Mouse (Mus musculus) forebrain, postnatal 0 days (tissue): Measurements from ENCODE around the gene 1600002K03Rik. TPM values are rescaled to one million over a fixed set of nuclear protein-coding genes. Genes with fewer than 3 reads are reported as not detected.

Experiments used
- ATAC-seq: fragments of 200-750 bp; cut with Nextera tagmentation; 2 replicates; pipeline ENCODE4 v1.8.0; 2017; ENCODE audit warnings: mild to moderate bottlenecking, moderate library complexity
- DNase-seq: peaks from one replicate; pipeline ENCODE4 v3.0.0-alpha.2; 2015
- H3K27ac ChIP-seq: fragments of 300-500 bp; sonication (generic); 2 replicates; pipeline ENCODE4 v1.5.1; 2014; ENCODE audit warnings: low read depth, mild to moderate bottlenecking, antibody characterized with exemption, low read length, moderate library complexity, mixed read lengths
- H3K27me3 ChIP-seq: fragments of 300-500 bp; sonication (generic); 2 replicates; pipeline ENCODE4 v1.6.1; 2014; ENCODE audit warnings: mild to moderate bottlenecking, low read length, mixed read lengths; ENCODE audit not compliant: insufficient read depth
- H3K36me3 ChIP-seq: fragments of 300-500 bp; sonication (generic); 2 replicates; pipeline ENCODE4 v1.6.1; 2014; ENCODE audit warnings: mild to moderate bottlenecking, moderate library complexity; ENCODE audit not compliant: insufficient read depth
- H3K4me1 ChIP-seq: fragments of 300-500 bp; sonication (generic); 2 replicates; pipeline ENCODE4 v1.6.1; 2014; ENCODE audit warnings: antibody characterized with exemption; ENCODE audit not compliant: insufficient read depth
- H3K4me2 ChIP-seq: fragments of 300-500 bp; sonication (generic); 2 replicates; pipeline ENCODE4 v1.6.1; 2014; ENCODE audit warnings: low read depth, mild to moderate bottlenecking, moderate library complexity
- H3K4me3 ChIP-seq: fragments of 300-500 bp; sonication (generic); 2 replicates; pipeline ENCODE4 v1.5.1; 2014; ENCODE audit warnings: low read depth, low read length, mixed read lengths
- H3K9ac ChIP-seq: fragments of 300-500 bp; sonication (generic); 2 replicates; pipeline ENCODE4 v1.6.1; 2014; ENCODE audit warnings: mild to moderate bottlenecking
- H3K9me3 ChIP-seq: fragments of 300-500 bp; sonication (generic); 2 replicates; pipeline ENCODE4 v1.6.1; 2016; ENCODE audit warnings: low read length
- CTCF ChIP-seq: sonication (generic); IDR thresholded peaks from 2 replicates; pipeline ENCODE4 v1.5.1; 2016; ENCODE audit warnings: antibody characterized with exemption, control low read depth, low read depth
- WGBS: fragments of 180-500 bp; shearing (Covaris S2); extraction: QIAGEN DNeasy Blood & Tissue Kit; methylation state at CpG from one replicate; pipeline ENCODE4 v1.1.7; 2014; 5-methylcytosine and 5-hydroxymethylcytosine counted together
- polyA plus RNA-seq: library from polyadenylated mRNA; unstranded; fragments of >200 nt; fragmentation: Nextera tagmentation; extraction: Ambion mirVana; gene quantifications from 2 replicates; pipeline ENCODE4 v1.2.1, GENCODE M21; 2015
- total RNA-seq: library from RNA; depleted of rRNA; stranded (reverse); fragments of >200 nt; gene quantifications from 2 replicates; pipeline ENCODE4 v1.2.3, GENCODE M21; 2014

Gene 1600002K03Rik
- total and polyA plus RNA-seq, 2 experiments from 2014 or later: 5.0 TPM

GRCm38 (mm10) chr10:80145896-80146295 is 26.8 kb upstream of the 1600002K03Rik start:
- no peak overlapping the region for H3K4me2 ChIP-seq
- peaks cover 5% of the 10 kb centered on the region; the same call in 1 of the 2 replicates for H3K4me1 ChIP-seq
- peak overlapping the region; percentile 6; the same call in 1 of the 2 replicates for H3K27ac ChIP-seq
- 74% methylated on average over 6 of the region's 6 CpGs for WGBS
- no peak for TF ChIP-seq CTCF
- ATAC-seq (no peak), DNase-seq (no peak)
- no peak overlapping the region for H3K9ac ChIP-seq
- H3K27me3 ChIP-seq: no peaks in the 10 kb centered on the region
- H3K36me3 ChIP-seq: peaks cover 18% of the 10 kb centered on the region
- no peak overlapping the region for H3K4me3 ChIP-seq
- no peaks in the 10 kb centered on the region for H3K9me3 ChIP-seq

- H3K4me1 ChIP-seq: peaks cover 6% of the 10 kb centered on the region; the same call in 1 of the 2 replicates
- no peak for ATAC-seq
- no peak overlapping the region for H3K4me2 ChIP-seq
- 85% methylated on average over 4 of the region's 4 CpGs for WGBS
- no peak overlapping the region for H3K9ac ChIP-seq
- no peak for TF ChIP-seq CTCF
- no peak overlapping the region for H3K4me3 ChIP-seq
- H3K27me3 ChIP-seq: no peaks in the 10 kb centered on the region
- no peaks in the 10 kb centered on the region for H3K9me3 ChIP-seq
- H3K36me3 ChIP-seq: peaks cover 18% of the 10 kb centered on the region
- H3K27ac ChIP-seq: no peak overlapping the region
- DNase-seq: no peak
These were observed 26.2 kb upstream of the 1600002K03Rik start for GRCm38 (mm10) chr10:80146568-80147011.

- Histone ChIP-seq H3K9ac (peak overlapping the region; percentile 99; the same call in 1 of the 2 replicates), H3K4me2 (peak overlapping the region; percentile 95), H3K9me3 (no peaks in the 10 kb centered on the region), H3K27me3 (no peaks in the 10 kb centered on the region), H3K4me1 (peaks cover 13% of the 10 kb centered on the region; the same call in 1 of the 2 replicates), H3K4me3 (no peak overlapping the region), H3K36me3 (peaks cover 18% of the 10 kb centered on the region), H3K27ac (peak overlapping the region; percentile 100; the same call in 1 of the 2 replicates)
- no peak for TF ChIP-seq CTCF
- DNase-seq (no peak), ATAC-seq (no peak)
- WGBS: 67% methylated on average over 5 of the region's 5 CpGs
These were observed 25.5 kb upstream of the 1600002K03Rik start for GRCm38 (mm10) chr10:80147146-80147718.

DNA sequence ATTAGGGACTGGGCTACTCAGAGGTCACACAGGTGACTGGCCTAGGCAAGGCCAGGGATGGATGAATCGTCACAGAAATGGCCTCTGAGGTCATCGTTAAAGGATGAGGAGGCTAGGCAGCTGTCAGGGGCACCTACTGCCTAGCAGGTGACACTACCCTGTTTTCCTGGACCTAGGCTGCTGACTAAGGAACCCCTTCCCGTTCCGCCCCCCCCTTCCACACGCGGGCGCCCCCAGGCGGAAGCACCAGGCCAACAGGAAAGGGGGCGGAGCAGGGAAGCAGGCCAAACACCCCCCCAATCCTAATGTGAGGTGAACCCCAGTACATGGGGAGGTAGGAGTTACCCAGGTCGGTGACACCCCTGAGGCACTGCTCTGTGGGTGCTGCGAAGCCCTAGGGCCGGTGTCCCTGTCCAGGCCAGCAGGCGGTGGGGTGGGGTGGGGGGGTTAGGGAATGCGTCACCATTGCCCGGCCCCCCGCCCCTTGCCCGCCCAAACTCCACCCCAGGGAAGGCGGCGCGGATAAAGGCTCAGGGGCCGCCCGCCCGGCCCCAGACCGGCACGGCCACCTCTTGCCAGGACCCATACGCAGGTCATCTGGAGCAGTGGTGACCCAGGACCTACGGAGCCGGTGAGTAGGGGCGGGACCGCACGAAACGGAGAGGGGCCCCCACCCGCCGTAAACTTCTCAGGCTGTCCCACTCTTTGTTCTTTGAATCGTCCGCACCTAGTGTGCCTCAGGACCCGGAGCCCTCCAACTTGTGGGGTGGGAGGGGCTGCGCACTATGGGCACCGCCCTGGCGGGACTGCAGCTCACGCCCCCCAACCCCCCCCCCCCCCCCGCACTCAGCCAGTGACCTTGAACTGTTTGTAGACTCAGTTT is 24.8 kb upstream of the 1600002K03Rik start, which contains the start of gene Midn:
Gene Midn, plus strand, starts transcription at position 554 of the 883 bp plus-strand sequence.
- ATAC-seq: peak; percentile 3; the same call in 1 of the 2 replicates
- Histone ChIP-seq H3K9me3 (no peaks in the 10 kb centered on the region), H3K4me3 (peak within 1 kb of the TSS; percentile 98), H3K36me3 (peaks cover 21% of the 10 kb centered on the region), H3K4me1 (peaks cover 17% of the 10 kb centered on the region), H3K9ac (peak within 1 kb of the TSS; percentile 99), H3K27ac (peak within 1 kb of the TSS; percentile 100), H3K27me3 (no peaks in the 10 kb centered on the region), H3K4me2 (peak within 1 kb of the TSS; percentile 95)
- TF ChIP-seq CTCF: peak; percentile 74
- WGBS: under 1% methylated on average over 35 of the region's 42 CpGs
- peak; percentile 81 for DNase-seq

DNA sequence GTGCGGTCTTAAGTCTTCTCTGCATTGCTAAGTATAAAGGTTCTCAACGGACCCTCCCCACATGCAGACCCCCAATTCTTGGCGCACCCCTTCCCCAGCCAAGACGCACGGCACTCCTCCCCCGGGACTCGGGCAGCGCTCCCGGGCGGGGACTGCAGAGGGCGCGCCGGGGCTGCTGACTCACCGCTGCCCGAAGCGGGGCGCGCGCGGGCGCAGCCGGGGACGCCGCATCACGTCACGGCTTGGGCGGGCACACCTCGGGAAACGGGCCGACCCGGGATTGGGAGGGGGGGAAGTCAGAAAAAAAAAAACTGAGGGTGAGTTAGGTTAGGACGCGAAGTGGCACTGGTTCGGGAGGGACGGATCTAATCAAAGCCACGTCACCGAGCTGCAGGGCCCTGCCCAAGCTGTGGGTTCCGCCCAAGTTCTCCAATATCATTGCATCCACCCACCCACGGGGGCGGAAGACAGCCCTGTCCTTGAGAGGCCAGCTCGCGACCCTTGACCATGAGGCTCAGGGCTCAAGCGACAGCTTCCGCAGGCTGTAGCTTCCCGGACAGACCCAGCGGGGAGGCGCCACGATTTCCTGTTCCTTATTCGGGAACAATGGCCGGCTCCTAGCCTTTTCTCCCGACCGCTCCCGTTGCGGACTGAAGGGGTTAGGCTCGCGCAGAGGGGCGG is 24.0 kb upstream of the 1600002K03Rik start:
- Histone ChIP-seq H3K36me3 (peaks cover 25% of the 10 kb centered on the region), H3K27me3 (no peaks in the 10 kb centered on the region), H3K9ac (peak overlapping the region; percentile 99), H3K27ac (peak overlapping the region; percentile 100), H3K9me3 (no peaks in the 10 kb centered on the region), H3K4me2 (peak overlapping the region; percentile 95), H3K4me3 (peak overlapping the region; percentile 98), H3K4me1 (peaks cover 18% of the 10 kb centered on the region)
- peak; percentile 75 for TF ChIP-seq CTCF
- ATAC-seq: peak; percentile 62
- peak; percentile 97 for DNase-seq
- 2% methylated on average over 55 of the region's 57 CpGs for WGBS

DNA sequence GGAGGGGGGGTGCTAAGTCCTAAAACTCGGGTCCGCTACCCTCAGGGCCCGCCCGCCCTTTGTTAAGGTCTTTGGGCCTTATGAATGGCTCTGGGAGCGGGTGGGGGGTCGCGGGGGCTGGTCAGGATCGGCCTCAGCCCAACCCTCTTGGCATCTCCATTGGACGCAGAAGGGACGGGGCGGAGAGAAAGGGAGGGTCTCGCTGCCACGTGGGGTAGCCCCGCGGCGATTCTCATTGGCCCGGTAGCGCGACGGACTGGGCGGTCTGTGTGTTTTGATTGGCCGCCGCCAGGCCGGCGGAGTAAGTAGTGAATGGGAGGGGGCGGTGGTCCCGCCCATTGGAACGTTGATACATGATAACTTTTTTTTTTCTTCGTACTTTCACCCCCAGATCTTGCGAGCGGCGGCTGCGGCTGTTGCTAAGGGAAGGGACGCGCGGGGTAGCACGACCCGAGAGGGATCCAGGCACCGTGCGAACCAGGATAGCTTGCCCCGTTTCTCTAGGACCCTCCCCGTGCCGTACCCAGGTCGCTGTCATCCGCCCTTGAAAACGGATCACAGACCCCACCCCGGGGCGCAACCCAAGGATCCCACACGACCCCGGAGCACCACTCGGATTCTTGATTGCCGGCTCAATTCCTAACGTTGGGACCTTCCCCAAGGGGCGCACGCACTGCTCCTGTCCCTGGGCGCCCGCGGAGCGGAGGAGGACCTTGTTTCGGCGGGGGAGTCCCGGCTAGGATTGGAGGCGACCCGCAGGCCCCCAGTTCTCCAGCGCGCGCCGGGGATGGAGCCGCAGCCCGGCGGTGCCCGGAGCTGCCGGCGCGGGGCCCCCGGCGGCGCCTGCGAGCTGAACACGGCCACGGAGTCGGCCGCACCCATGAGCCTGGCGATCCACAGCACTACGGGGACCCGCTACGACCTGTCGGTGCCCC is 23.2 kb upstream of the 1600002K03Rik start:
- H3K36me3 ChIP-seq: peaks cover 27% of the 10 kb centered on the region
- peaks cover 18% of the 10 kb centered on the region for H3K4me1 ChIP-seq
- peak overlapping the region; percentile 95 for H3K4me2 ChIP-seq
- DNase-seq: peak; percentile 99
- no peaks in the 10 kb centered on the region for H3K27me3 ChIP-seq
- H3K27ac ChIP-seq: peak overlapping the region; percentile 100
- no peak for TF ChIP-seq CTCF
- H3K9me3 ChIP-seq: no peaks in the 10 kb centered on the region
- peak overlapping the region; percentile 100 for H3K9ac ChIP-seq
- peak overlapping the region; percentile 98 for H3K4me3 ChIP-seq
- 2% methylated on average over 88 of the region's 88 CpGs for WGBS
- peak; percentile 84 for ATAC-seq
